In the genomic region with DNA sequence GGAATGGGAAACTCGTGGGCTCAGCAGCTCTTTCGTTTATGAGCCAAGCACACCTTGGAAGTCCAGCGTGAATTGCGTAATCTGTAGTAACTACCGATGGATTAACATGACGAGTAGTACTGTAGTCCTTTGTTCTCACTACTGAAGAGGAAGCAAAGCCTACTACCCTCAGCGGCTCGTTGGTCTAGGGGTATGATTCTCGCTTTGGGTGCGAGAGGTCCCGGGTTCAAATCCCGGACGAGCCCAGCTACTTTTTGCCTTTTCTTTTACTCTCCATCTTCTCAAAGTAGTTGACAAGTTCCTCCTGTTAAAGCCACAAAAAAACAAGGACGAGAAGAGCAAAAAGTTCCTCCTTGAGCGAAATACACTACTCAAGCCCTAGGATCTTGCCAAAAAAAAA, we compare ENCODE assay signal across 8 mouse cellular contexts. TPM values are rescaled to one million over a fixed set of nuclear protein-coding genes. Genes with fewer than 3 reads are reported as not detected.
DNase-seq lines count a peak whose midpoint lies in the region; ATAC-seq and TF ChIP-seq lines count a peak whose summit lies in the region.

No protein-coding gene starts in this region.

- H3K27me3 ChIP-seq in heart, embryonic 12.5 days (replicated peaks), result no peaks in the 10 kb centered on the region
- H3K27me3 ChIP-seq in kidney, postnatal 0 days (ENCODE audit: insufficient read depth, low read length), result no peaks in the 10 kb centered on the region
- H3K27me3 ChIP-seq in liver, embryonic 13.5 days, result no peaks in the 10 kb centered on the region
- no peaks in the 10 kb centered on the region for H3K27me3 ChIP-seq in stomach, embryonic 15.5 days (replicated peaks)

- DNase-seq in 3134 (ENCODE audit: extremely low read depth, insufficient read length, low spot score) (peak; percentile 84), R1 (ENCODE audit: low read depth, low spot score) (peak; percentile 87)
- peak; percentile 95 for DNase-seq in embryo, embryonic 9.5 days (ENCODE audit: extremely low spot score)
- peak; percentile 61 for DNase-seq in kidney, postnatal 0 days (ENCODE audit: low spot score)
- peak; percentile 78 for DNase-seq in liver, embryonic 13.5 days
- DNase-seq in naive thymus-derived CD4-positive, alpha-beta T cell, adult 2 months (ENCODE audit: low read depth), result peak; percentile 86

- H3K4me2 ChIP-seq in heart, embryonic 12.5 days, result peak overlapping the region; percentile 84
- H3K4me2 ChIP-seq in kidney, postnatal 0 days (ENCODE audit: low read length), result peak overlapping the region; percentile 87
- peak overlapping the region; percentile 90 for H3K4me2 ChIP-seq in liver, embryonic 13.5 days
- H3K4me2 ChIP-seq in stomach, embryonic 15.5 days, result peak overlapping the region; percentile 76

- ATAC-seq in heart, embryonic 12.5 days (ENCODE audit: insufficient number of reproducible peaks, low FRiP score), result 0 out of 2 replicates have a peak, but pooled peaks have one; percentile 34
- ATAC-seq in kidney, postnatal 0 days (replicated peaks; ENCODE audit: low FRiP score, low read depth), result 0 out of 2 replicates have a peak, but pooled peaks have one; percentile 44
- ATAC-seq in liver, embryonic 13.5 days (ENCODE audit: low read depth), result peak; percentile 60
- peak; percentile 57; the same call in 1 of the 2 replicates for ATAC-seq in stomach, embryonic 15.5 days (ENCODE audit: insufficient read depth, low FRiP score, low read depth)

- no peak overlapping the region for H3K9ac ChIP-seq in heart, embryonic 12.5 days
- H3K9ac ChIP-seq in kidney, postnatal 0 days (ENCODE audit: low read depth, low read length), result no peak overlapping the region
- H3K9ac ChIP-seq in liver, embryonic 13.5 days, result peak overlapping the region; percentile 82
- no peak overlapping the region for H3K9ac ChIP-seq in stomach, embryonic 15.5 days

- peaks cover 14% of the 10 kb centered on the region for H3K4me1 ChIP-seq in heart, embryonic 12.5 days (replicated peaks)
- no peaks in the 10 kb centered on the region for H3K4me1 ChIP-seq in kidney, postnatal 0 days (replicated peaks; ENCODE audit: insufficient read depth, low read length)
- H3K4me1 ChIP-seq in liver, embryonic 13.5 days (replicated peaks), result peaks cover 60% of the 10 kb centered on the region
- no peaks in the 10 kb centered on the region for H3K4me1 ChIP-seq in stomach, embryonic 15.5 days

- H3K9me3 ChIP-seq in heart, embryonic 12.5 days (replicated peaks), result no peaks in the 10 kb centered on the region
- no peaks in the 10 kb centered on the region for H3K9me3 ChIP-seq in kidney, postnatal 0 days (replicated peaks; ENCODE audit: low read length)
- no peaks in the 10 kb centered on the region for H3K9me3 ChIP-seq in liver, embryonic 13.5 days (replicated peaks)
- H3K9me3 ChIP-seq in stomach, embryonic 15.5 days, result no peaks in the 10 kb centered on the region

- peak overlapping the region; percentile 66 for H3K4me3 ChIP-seq in heart, embryonic 12.5 days
- H3K4me3 ChIP-seq in kidney, postnatal 0 days (replicated peaks; ENCODE audit: low read depth, low read length), result peak overlapping the region; percentile 58
- peak overlapping the region; percentile 76 for H3K4me3 ChIP-seq in liver, embryonic 13.5 days (replicated peaks)
- peak overlapping the region; percentile 57 for H3K4me3 ChIP-seq in stomach, embryonic 15.5 days (replicated peaks)

- H3K36me3 ChIP-seq in heart, embryonic 12.5 days, result no peaks in the 10 kb centered on the region
- H3K36me3 ChIP-seq in kidney, postnatal 0 days (ENCODE audit: insufficient read depth, low read length), result no peaks in the 10 kb centered on the region
- no peaks in the 10 kb centered on the region for H3K36me3 ChIP-seq in liver, embryonic 13.5 days
- H3K36me3 ChIP-seq in stomach, embryonic 15.5 days, result no peaks in the 10 kb centered on the region

- 5% methylated on average over 15 of the region's 15 CpGs for WGBS in heart, embryonic 12.5 days
- 3% methylated on average over 15 of the region's 15 CpGs for WGBS in kidney, postnatal 0 days
- WGBS in liver, embryonic 13.5 days (ENCODE audit: insufficient replicate concordance), result under 1% methylated on average over 15 of the region's 15 CpGs
- WGBS in stomach, embryonic 15.5 days, result 3% methylated on average over 15 of the region's 15 CpGs

- no peak for TF ChIP-seq CTCF in kidney, postnatal 0 days (IDR thresholded peaks at IDR 0.05; ENCODE audit: low read depth)

- H3K27ac ChIP-seq in heart, embryonic 12.5 days (ENCODE audit: poor library complexity, severe bottlenecking), result no peak overlapping the region
- H3K27ac ChIP-seq in kidney, postnatal 0 days, result no peak overlapping the region
- H3K27ac ChIP-seq in liver, embryonic 13.5 days, result peak overlapping the region; percentile 80; the same call in 1 of the 2 replicates
- no peak overlapping the region; the same call in 1 of the 2 replicates for H3K27ac ChIP-seq in stomach, embryonic 15.5 days

RNA-seq across cellular contexts. Expression of gene Elf2, which starts 17.7 kb away (rescaled TPM):
- polyA plus RNA-seq in heart, embryonic 12.5 days (2016; fragmentation: Nextera tagmentation; extraction: Ambion mirVana), result 45.5 and 57.7 TPM in 2 replicates
- polyA plus RNA-seq in kidney, postnatal 0 days (2015; fragmentation: Nextera tagmentation; extraction: Ambion mirVana), result 56.2 and 60.3 TPM in 2 replicates
- 24.0 and 24.4 TPM in 2 replicates for polyA plus RNA-seq in liver, embryonic 13.5 days (2015; fragmentation: Nextera tagmentation; extraction: Ambion mirVana)
- 62.5 and 63.7 TPM in 2 replicates for polyA plus RNA-seq in stomach, embryonic 15.5 days (2015; fragmentation: Nextera tagmentation; extraction: Ambion mirVana)

RNA-seq across cellular contexts. Expression of gene Mgarp, which starts 38.4 kb away (rescaled TPM):
- 14.0 and 14.5 TPM in 2 replicates for polyA plus RNA-seq in heart, embryonic 12.5 days (2016; fragmentation: Nextera tagmentation; extraction: Ambion mirVana)
- 0.76 and 0.88 TPM in 2 replicates for polyA plus RNA-seq in kidney, postnatal 0 days (2015; fragmentation: Nextera tagmentation; extraction: Ambion mirVana)
- 1.1 TPM in 2 replicates for polyA plus RNA-seq in liver, embryonic 13.5 days (2015; fragmentation: Nextera tagmentation; extraction: Ambion mirVana)
- polyA plus RNA-seq in stomach, embryonic 15.5 days (2015; fragmentation: Nextera tagmentation; extraction: Ambion mirVana), result 3.8 and 4.0 TPM in 2 replicates

RNA-seq across cellular contexts. Expression of gene Ndufc1, which starts 50.6 kb away (rescaled TPM):
- 1,439 and 1,474 TPM in 2 replicates for polyA plus RNA-seq in heart, embryonic 12.5 days (2016; fragmentation: Nextera tagmentation; extraction: Ambion mirVana)
- 1,354 and 1,434 TPM in 2 replicates for polyA plus RNA-seq in kidney, postnatal 0 days (2015; fragmentation: Nextera tagmentation; extraction: Ambion mirVana)
- polyA plus RNA-seq in liver, embryonic 13.5 days (2015; fragmentation: Nextera tagmentation; extraction: Ambion mirVana), result 563 and 588 TPM in 2 replicates
- 709 and 792 TPM in 2 replicates for polyA plus RNA-seq in stomach, embryonic 15.5 days (2015; fragmentation: Nextera tagmentation; extraction: Ambion mirVana)

RNA-seq across cellular contexts. Expression of gene Naa15, which starts 56.8 kb away (rescaled TPM):
- 49.1 and 50.4 TPM in 2 replicates for polyA plus RNA-seq in heart, embryonic 12.5 days (2016; fragmentation: Nextera tagmentation; extraction: Ambion mirVana)
- polyA plus RNA-seq in kidney, postnatal 0 days (2015; fragmentation: Nextera tagmentation; extraction: Ambion mirVana), result 26.5 and 26.6 TPM in 2 replicates
- 34.5 and 47.1 TPM in 2 replicates for polyA plus RNA-seq in liver, embryonic 13.5 days (2015; fragmentation: Nextera tagmentation; extraction: Ambion mirVana)
- 43.8 and 49.9 TPM in 2 replicates for polyA plus RNA-seq in stomach, embryonic 15.5 days (2015; fragmentation: Nextera tagmentation; extraction: Ambion mirVana)
